Mouse (Mus musculus) intestine, embryonic 14.5 days (tissue): Measurements from ENCODE around the gene Ssbp4. TPM values are rescaled to one million over a fixed set of nuclear protein-coding genes. Genes with fewer than 3 reads are reported as not detected.

ENCODE experiments used
- ATAC-seq: fragments of 200-750 bp; cut with Nextera tagmentation; replicated peaks from 2 replicates; pipeline ENCODE4 v1.8.0; 2017; ENCODE audit warnings: low read depth, moderate number of reproducible peaks, moderate TSS enrichment, moderate library complexity; ENCODE audit not compliant: low FRiP score, low TSS enrichment
- DNase-seq: peaks from one replicate; pipeline ENCODE4 v3.0.0-alpha.2; 2018; ENCODE audit warnings: low spot score
- H3K27ac ChIP-seq: fragments of 300-500 bp; sonication (generic); 2 replicates; pipeline ENCODE4 v1.5.1; 2014; ENCODE audit warnings: low read depth, mild to moderate bottlenecking, control low read depth
- H3K27me3 ChIP-seq: fragments of 300-500 bp; sonication (generic); replicated peaks from 2 replicates; pipeline ENCODE4 v1.6.1; 2014; ENCODE audit warnings: low read length, control low read depth; ENCODE audit not compliant: control insufficient read depth, insufficient read depth
- H3K36me3 ChIP-seq: fragments of 300-500 bp; sonication (generic); 2 replicates; pipeline ENCODE4 v1.6.1; 2014; ENCODE audit warnings: low read length, control low read depth; ENCODE audit not compliant: control insufficient read depth, insufficient read depth
- H3K4me1 ChIP-seq: fragments of 300-500 bp; sonication (generic); replicated peaks from 2 replicates; pipeline ENCODE4 v1.6.1; 2014; ENCODE audit warnings: low read length, control low read depth, mixed read lengths; ENCODE audit not compliant: control insufficient read depth, insufficient read depth
- H3K4me2 ChIP-seq: fragments of 300-500 bp; sonication (generic); 2 replicates; pipeline ENCODE4 v1.6.1; 2014; ENCODE audit warnings: low read length
- H3K4me3 ChIP-seq: fragments of 300-500 bp; sonication (generic); 2 replicates; pipeline ENCODE4 v1.5.1; 2014; ENCODE audit warnings: low read depth, low read length, control low read depth, mixed read lengths
- H3K9ac ChIP-seq: fragments of 300-500 bp; sonication (generic); 2 replicates; pipeline ENCODE4 v1.6.1; 2014; ENCODE audit warnings: mild to moderate bottlenecking, low read length
- H3K9me3 ChIP-seq: fragments of 300-500 bp; sonication (generic); 2 replicates; pipeline ENCODE4 v1.6.1; 2016; ENCODE audit warnings: low read length, control low read depth; ENCODE audit not compliant: control insufficient read depth
- WGBS: fragments of 180-500 bp; shearing (Covaris S2); extraction: QIAGEN DNeasy Blood & Tissue Kit; methylation state at CpG from one replicate; pipeline ENCODE4 v1.1.7; 2014; 5-methylcytosine and 5-hydroxymethylcytosine counted together
- polyA plus RNA-seq: library from polyadenylated mRNA; unstranded; fragments of >200 nt; fragmentation: Nextera tagmentation; extraction: Ambion mirVana; gene quantifications from 2 replicates; pipeline ENCODE4 v1.2.1, GENCODE M21; 2014

Gene Ssbp4
- 124 and 125 TPM in 2 replicates for polyA plus RNA-seq

- no peaks in the 10 kb centered on the region for H3K36me3 ChIP-seq
- no peak for DNase-seq
- H3K27me3 ChIP-seq: no peaks in the 10 kb centered on the region
- H3K4me2 ChIP-seq: peak within 1 kb of the TSS; percentile 98
- 6% methylated on average over 26 of the region's 26 CpGs for WGBS
- H3K4me3 ChIP-seq: peak within 1 kb of the TSS; percentile 78
- peak within 1 kb of the TSS; percentile 90 for H3K9ac ChIP-seq
- peaks cover 34% of the 10 kb centered on the region for H3K4me1 ChIP-seq
- H3K9me3 ChIP-seq: no peaks in the 10 kb centered on the region
- H3K27ac ChIP-seq: peak within 1 kb of the TSS; percentile 100
- peak; percentile 4; the same call in 1 of the 2 replicates for ATAC-seq
Observed at GRCm38 (mm10) chr8:70608749-70609367, at the start of gene Ssbp4. TSS of gene Ssbp4 (minus strand) at chr8:70608872.

GRCm38 (mm10) chr8:70657739-70658138 lies 49.1 kb upstream of the Ssbp4 start:
- no peaks in the 10 kb centered on the region for H3K9me3 ChIP-seq
- H3K4me3 ChIP-seq: no peak overlapping the region
- WGBS: 87% methylated on average over 2 of the region's 2 CpGs
- peaks cover 37% of the 10 kb centered on the region for H3K36me3 ChIP-seq
- 0 out of 2 replicates have a peak overlapping the region, but pooled peaks have one; percentile 10 for H3K9ac ChIP-seq
- no peak overlapping the region for H3K27ac ChIP-seq
- no peaks in the 10 kb centered on the region for H3K27me3 ChIP-seq
- H3K4me1 ChIP-seq: peaks cover 18% of the 10 kb centered on the region
- no peak for ATAC-seq
- peak overlapping the region; percentile 97; the same call in 1 of the 2 replicates for H3K4me2 ChIP-seq
- no peak for DNase-seq

- DNase-seq: no peak
- Histone ChIP-seq H3K4me1 (peaks cover 18% of the 10 kb centered on the region), H3K36me3 (peaks cover 42% of the 10 kb centered on the region), H3K27ac (no peak overlapping the region), H3K27me3 (no peaks in the 10 kb centered on the region), H3K4me3 (no peak overlapping the region), H3K9ac (no peak overlapping the region), H3K4me2 (no peak overlapping the region), H3K9me3 (no peaks in the 10 kb centered on the region)
- 91% methylated on average over 3 of the region's 3 CpGs for WGBS
- ATAC-seq: no peak
Observed at GRCm38 (mm10) chr8:70657214-70657613, 48.5 kb upstream of the Ssbp4 start.

- peak overlapping the region; percentile 5; the same call in 1 of the 2 replicates for H3K27ac ChIP-seq
- ATAC-seq: no peak
- H3K27me3 ChIP-seq: no peaks in the 10 kb centered on the region
- H3K36me3 ChIP-seq: peaks cover 50% of the 10 kb centered on the region
- WGBS: 71% methylated on average over 13 of the region's 13 CpGs
- peaks cover 18% of the 10 kb centered on the region for H3K4me1 ChIP-seq
- DNase-seq: no peak
- H3K4me3 ChIP-seq: no peak overlapping the region
- no peaks in the 10 kb centered on the region for H3K9me3 ChIP-seq
- no peak overlapping the region for H3K9ac ChIP-seq
- no peak overlapping the region for H3K4me2 ChIP-seq
Observed at GRCm38 (mm10) chr8:70656193-70656790, 47.6 kb upstream of the Ssbp4 start.

GRCm38 (mm10) chr8:70655469-70655868 lies 46.8 kb upstream of the Ssbp4 start:
- ATAC-seq (no peak), DNase-seq (no peak)
- Histone ChIP-seq H3K27me3 (no peaks in the 10 kb centered on the region), H3K36me3 (peaks cover 59% of the 10 kb centered on the region), H3K9ac (no peak overlapping the region), H3K9me3 (no peaks in the 10 kb centered on the region), H3K4me2 (no peak overlapping the region), H3K27ac (no peak overlapping the region), H3K4me3 (no peak overlapping the region), H3K4me1 (peaks cover 16% of the 10 kb centered on the region)
- 67% methylated on average over 2 of the region's 2 CpGs for WGBS

GRCm38 (mm10) chr8:70654121-70654520 lies 45.4 kb upstream of the Ssbp4 start:
- 70% methylated on average over 1 of the region's 1 CpGs for WGBS
- ATAC-seq (no peak), DNase-seq (no peak)
- no peak overlapping the region for H3K9ac ChIP-seq
- no peaks in the 10 kb centered on the region for H3K9me3 ChIP-seq
- H3K4me1 ChIP-seq: peaks cover 22% of the 10 kb centered on the region
- no peaks in the 10 kb centered on the region for H3K27me3 ChIP-seq
- no peak overlapping the region for H3K4me2 ChIP-seq
- H3K36me3 ChIP-seq: peaks cover 66% of the 10 kb centered on the region
- H3K4me3 ChIP-seq: no peak overlapping the region
- H3K27ac ChIP-seq: no peak overlapping the region

GRCm38 (mm10) chr8:70653226-70653625 lies 44.6 kb upstream of the Ssbp4 start:
- peaks cover 69% of the 10 kb centered on the region for H3K36me3 ChIP-seq
- no peak overlapping the region for H3K9ac ChIP-seq
- H3K4me3 ChIP-seq: no peak overlapping the region
- ATAC-seq (no peak), DNase-seq (peak; percentile 81)
- no peak overlapping the region for H3K27ac ChIP-seq
- H3K9me3 ChIP-seq: no peaks in the 10 kb centered on the region
- no peak overlapping the region for H3K4me2 ChIP-seq
- no peaks in the 10 kb centered on the region for H3K27me3 ChIP-seq
- 60% methylated on average over 2 of the region's 2 CpGs for whole genome bisulfite sequencing
- peaks cover 18% of the 10 kb centered on the region for H3K4me1 ChIP-seq

- Histone ChIP-seq H3K27ac (no peak overlapping the region; the same call in 1 of the 2 replicates), H3K4me2 (no peak overlapping the region), H3K4me3 (no peak overlapping the region), H3K36me3 (peaks cover 45% of the 10 kb centered on the region), H3K9me3 (no peaks in the 10 kb centered on the region), H3K9ac (no peak overlapping the region), H3K4me1 (peaks cover 27% of the 10 kb centered on the region), H3K27me3 (no peaks in the 10 kb centered on the region)
- DNase-seq (no peak), ATAC-seq (no peak)
- WGBS: 90% methylated on average over 17 of the region's 17 CpGs
Observed at GRCm38 (mm10) chr8:70650351-70650750, 41.7 kb upstream of the Ssbp4 start.
